Mouse (Mus musculus) T-helper 2 cell (primary cell): ENCODE results near the gene Sestd1.

Experiments used
- in situ Hi-C: fragments of 300-600 bp; cut with MboI, MseI; formaldehyde crosslinking; loops from one replicate; pipeline ENCODE4 v1.15.1; 2025; ENCODE audit warnings: high pct_unique_total_duplicates

Sestd1 gene

DNA sequence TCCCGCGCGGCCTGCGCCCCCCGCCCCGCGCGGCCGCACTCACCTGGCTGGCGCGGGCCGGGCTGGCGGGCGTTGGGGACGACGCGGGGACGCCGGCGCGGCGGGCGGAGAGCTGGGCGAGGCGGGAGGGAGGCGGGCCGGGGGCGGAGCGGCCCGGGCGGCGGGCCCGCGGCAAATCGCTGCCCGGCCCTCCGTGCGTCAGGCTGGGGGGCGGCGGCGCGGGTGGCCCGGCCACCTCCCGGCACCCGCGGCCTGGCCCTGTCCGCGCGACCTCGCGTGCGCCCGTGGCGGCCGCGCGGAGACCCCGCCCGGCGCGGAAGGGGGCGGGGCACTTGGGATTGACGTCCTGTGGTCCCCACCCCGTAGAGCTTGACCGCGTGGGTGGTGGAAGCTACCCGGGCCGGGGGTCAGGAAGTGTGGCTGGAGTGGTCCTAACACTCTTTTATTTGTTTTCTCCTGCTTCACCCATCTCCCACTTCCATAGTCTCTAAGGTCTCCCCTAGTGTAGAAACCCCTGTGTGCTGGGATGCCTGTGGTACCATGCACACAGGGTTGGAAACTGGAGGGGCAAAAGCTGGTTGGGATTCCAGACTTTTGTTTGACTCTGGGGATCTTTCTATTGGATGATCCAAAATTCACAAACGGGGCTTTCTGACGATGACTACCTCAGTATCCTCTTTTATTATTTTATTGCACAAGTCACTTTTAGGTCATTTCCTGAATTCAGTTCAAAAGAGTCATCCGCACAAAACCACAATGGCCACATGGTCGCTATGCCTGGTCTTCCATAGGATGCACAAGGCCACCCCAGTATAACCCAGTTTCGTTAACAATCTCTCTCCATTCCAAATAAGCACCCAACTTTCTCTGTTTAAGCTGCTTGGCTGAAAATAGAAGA lies at the start of gene Sestd1:
Sestd1 (minus strand) TSS at position 81 of the 898 bp plus-strand sequence.
- in situ Hi-C loops, result no loop called here

DNA sequence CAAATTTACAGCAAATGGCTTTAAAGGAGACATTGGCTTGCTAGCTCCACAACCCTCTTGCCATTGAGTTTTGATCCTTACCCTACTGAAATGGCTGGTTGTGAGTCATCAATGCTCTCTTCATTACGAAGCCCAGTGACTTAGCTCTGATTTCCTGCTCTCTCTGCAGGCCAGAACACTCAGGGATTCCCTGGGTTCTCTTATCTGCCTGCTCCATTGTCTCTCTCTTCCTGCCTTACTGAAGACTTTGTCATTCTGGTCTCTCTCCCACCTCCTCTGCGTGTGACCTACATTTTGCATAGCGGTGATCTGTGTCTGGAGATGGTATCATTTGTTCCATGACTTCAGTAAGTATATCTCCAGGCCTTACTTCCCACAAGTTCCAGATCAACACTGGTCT lies 46.9 kb upstream of the Sestd1 start:
- in situ Hi-C loops, result no loop called here

DNA sequence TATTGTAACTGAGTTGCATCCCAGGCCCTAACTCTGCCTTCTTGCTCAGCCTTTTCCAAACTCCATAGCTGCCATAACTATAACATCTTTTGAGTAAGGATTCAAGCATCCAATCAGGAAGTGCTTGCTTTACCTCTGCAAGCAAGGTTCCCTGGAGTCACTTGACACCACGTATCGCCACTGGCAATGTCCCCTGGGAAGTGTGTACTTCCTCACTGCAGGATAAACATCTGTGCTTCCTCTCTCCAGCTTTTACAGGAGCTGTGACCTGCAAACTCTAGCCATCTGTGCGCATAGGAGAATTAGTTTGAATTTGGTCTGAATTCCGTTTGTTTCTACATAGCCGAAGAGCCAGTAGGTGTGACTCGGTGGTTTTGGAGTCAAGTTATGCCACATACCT lies 43.3 kb upstream of the Sestd1 start:
- in situ Hi-C loops, result no loop called here

DNA sequence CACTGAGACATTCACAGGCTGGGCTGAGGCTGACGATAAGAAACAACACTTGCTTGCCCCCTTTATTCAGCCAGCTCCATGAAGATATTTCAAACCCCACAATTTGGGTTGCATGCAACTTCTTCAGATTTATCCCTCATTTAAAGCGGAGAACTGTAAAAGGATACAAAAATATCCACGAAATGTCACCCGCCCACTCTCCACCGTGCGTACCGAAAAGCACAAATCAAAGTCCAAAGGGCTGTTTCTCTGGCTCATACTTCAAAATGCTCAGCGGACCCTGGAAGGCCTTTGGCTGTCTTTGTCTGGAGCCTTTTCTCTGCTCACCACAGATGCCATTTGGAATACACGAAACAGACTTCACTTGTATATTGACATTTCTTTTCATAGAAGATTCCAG lies 42.8 kb upstream of the Sestd1 start:
- in situ Hi-C loops, result no loop called here

DNA sequence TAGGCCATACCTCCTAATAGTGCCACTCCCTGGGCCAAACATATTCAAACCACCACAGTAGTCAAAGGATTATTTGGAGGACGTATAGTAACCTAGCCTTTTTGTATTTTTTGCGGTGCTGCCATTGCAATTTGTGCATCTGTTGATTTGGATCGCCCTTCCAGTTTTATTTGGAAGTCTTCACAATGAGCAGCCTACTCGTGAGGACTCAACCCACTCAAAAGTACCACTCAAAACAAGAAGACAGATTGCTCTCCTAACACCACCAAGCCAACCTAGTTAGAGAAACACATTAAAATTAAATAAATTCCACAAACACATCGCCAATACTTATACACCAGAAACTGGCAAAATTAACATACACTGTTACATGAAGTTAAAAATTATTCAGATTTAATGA lies 38.8 kb upstream of the Sestd1 start:
- in situ Hi-C loops, result no loop called here

GRCm38 (mm10) chr2:77316961-77317360 lies 36.6 kb upstream of the Sestd1 start:
- in situ Hi-C loops, result no loop called here

DNA sequence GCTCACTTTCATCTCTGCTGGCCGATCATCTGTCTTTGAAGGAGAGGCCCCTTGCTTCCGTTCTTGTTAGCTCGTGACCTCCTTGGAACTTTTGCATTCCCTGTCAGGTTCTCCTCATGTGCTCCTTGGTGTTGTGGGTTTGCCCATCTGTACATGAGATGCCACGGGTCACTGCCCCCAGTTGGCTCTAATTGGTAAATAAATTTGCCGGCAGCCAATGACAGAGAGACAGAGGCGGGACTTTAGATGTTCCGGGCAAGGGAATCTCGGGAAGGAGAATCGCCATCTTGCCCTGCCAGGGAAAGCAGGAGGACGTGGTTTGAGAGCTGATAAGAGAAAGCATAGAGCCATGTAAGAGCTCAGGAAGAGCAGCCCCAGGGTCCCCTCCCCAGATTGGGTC lies 33.5 kb upstream of the Sestd1 start:
- in situ Hi-C loops, result no loop called here

- in situ Hi-C loops, result no loop called here
Observed at GRCm38 (mm10) chr2:77312616-77313015, 32.2 kb upstream of the Sestd1 start.

- in situ Hi-C loops, result no loop called here
Observed at GRCm38 (mm10) chr2:77309313-77309712, 28.9 kb upstream of the Sestd1 start.

GRCm38 (mm10) chr2:77304494-77304893 lies 24.1 kb upstream of the Sestd1 start:
- in situ Hi-C loops, result no loop called here

GRCm38 (mm10) chr2:77303716-77304115 lies 23.3 kb upstream of the Sestd1 start:
- in situ Hi-C loops, result no loop called here

DNA sequence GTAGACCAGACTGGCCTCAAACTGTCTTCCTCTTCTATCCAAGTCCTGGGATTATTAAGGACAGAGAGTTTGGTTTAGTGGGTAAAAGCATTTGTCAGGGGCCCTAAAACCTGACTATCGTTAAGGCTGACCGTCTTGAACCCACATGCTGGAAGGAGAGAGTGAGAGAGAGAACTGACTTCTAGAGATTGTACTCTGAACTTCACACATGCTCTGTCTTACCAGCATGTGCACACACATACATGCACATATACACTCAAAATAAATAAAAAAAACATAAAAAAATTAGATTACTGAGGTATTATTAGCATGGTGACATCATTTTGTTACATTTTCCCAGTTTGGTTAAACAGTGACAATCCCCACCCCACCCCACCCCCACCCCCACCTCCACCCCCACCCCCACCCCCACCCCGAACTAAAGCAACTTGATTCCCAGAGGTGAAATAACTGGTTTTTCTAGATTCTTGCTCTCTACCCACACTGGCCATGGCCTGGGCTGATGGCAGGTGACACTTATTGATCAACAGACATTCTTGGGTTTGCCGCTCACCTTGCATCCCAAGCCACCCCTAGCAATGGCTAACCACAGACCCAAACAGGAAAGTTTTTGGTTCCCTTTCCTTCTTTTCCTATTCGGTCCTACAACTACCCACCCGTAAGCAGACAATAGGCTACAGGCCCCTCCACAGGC lies 22.4 kb upstream of the Sestd1 start:
- in situ Hi-C loops, result no loop called here

GRCm38 (mm10) chr2:77301687-77302389 lies 21.4 kb upstream of the Sestd1 start:
- in situ Hi-C loops, result no loop called here

- in situ Hi-C loops, result no loop called here
Observed at GRCm38 (mm10) chr2:77289701-77290100, 9.3 kb upstream of the Sestd1 start.

- in situ Hi-C loops, result no loop called here
Observed at GRCm38 (mm10) chr2:77286755-77287154, 6.4 kb upstream of the Sestd1 start.

DNA sequence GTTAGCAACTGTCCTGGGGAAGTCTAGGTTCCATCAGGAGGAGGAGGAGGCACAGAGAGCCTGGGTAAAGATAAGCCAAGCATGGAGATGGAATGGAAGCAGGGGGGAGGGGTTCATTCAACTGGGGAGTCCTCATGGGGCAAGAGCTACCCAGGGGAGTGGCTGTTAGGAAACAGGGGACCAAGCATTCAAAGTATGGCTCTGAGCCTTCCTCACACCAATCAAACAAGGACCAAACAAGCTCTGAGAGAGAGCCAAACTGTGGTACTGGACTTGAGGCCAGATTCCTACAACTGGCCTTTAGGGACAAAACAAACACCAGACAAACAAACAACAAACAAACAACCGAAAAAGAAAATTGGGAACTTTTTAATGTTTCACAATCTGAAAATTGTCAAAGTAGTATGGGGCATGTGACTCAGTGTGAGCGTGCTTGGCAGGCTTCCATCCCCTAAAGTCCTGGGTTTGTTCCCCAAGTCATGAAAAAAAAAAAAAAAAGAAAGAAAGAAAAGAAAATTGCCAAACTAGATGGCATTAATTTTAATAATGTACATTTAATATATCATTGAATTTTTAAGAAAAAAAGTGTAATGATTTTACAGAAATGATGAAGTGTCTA lies 4.0 kb upstream of the Sestd1 start:
- in situ Hi-C loops, result no loop called here

DNA sequence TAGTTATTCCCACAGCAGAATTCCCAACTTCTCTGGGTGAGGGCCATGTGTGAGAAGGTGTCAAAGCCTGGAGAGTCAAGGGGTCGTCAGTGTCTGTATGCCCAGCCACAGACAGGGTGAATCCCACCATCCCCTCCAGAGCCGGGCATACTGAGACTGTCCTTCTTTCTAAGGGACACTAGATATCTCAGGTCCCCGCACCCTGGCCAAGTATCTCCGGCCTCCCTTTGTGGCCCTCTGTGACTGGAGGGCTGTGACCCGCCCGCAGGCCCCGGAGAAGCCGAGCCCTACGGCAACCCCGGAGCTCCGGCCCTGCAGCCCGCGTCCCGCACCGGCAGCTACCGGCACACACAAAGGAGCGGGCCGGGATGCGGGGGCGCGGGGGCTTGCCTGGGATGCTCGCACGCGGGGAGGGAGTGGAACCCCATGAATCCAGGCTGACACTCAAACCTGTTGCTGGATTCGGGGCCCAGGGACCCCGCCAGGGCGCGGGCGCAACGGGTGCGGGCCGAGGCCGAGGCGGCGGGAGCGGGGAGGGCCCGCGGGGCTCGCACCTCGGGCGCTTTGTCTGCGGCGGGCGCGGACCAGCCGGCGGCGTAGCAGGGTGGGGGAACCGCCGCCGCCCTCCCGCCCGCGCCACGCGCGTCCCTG lies 406 bp downstream of the Sestd1 start:
- in situ Hi-C loops, result no loop called here

DNA sequence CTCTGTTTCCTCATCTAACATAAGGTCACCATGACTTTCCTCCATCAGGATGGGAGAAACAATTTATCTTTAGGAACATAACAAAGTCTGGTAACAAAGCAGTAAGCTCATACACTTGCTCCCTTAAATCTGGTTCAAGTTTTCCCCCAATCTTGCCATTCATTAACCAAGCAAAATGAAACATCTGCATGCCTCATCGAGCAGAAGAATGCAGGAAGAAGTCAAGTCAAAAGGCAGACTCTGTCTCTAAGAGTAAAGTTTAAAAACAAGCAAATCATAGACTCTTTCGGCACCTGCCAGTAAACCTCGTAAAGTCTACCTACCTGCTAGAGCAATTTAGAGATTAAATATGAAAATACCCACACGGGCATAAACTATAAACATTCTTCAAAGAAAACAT lies 3.1 kb downstream of the Sestd1 start:
- in situ Hi-C loops, result no loop called here

- in situ Hi-C loops, result no loop called here
Observed at GRCm38 (mm10) chr2:77275851-77276250, 4.5 kb downstream of the Sestd1 start.

DNA sequence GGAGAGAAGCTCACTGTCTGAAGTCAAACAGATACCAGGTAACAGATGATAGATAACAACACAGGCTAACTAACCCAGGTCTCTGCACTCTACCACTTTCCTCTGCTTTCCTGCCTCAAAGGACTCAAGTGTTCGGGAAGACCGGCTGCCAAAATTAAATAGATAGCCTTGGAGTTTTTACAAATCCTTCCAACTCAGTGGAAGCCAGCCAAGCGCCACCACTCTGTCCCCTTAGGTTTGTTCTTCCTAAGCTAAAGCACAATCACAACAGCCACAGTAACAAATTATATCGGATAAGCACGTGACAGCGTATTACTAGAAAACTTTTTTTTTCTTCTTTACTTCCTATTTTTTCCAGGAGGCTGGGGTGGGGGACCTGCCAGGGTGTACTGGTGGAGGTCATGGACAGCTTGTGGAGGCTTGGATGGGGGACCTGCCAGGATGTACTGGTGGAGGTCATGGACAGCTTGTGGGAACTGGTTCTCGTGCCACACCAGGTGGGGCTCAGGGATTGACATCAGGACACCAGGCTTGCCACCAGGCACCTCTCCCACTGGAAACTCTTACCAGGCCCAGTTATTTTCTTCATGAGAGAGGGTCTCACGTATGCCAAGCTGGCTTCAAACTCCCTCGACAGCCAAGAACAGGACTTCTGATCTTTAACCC lies 5.3 kb downstream of the Sestd1 start:
- in situ Hi-C loops, result no loop called here

DNA sequence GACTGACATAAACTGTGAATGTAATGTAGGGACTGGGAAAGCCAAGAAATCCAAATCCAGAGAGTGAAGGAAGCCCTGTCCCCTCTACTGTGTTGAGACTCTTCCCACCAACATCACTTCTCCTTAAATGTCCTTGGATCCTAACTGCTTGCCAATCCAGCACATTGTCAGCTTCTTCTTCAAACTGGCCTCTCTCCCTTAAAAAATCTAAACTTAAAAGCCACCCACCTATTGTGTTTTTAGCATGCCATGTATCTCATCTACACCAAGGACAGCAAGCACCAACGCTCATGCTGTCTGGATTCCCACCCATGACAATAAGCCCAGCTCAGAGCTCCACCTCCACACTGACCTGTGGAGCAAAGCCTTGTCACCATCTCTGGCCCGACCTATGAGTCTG lies 7.4 kb downstream of the Sestd1 start:
- in situ Hi-C loops, result no loop called here
